Mouse (Mus musculus): ENCODE data around the gene Ksr1. TPM values are rescaled to one million over a fixed set of nuclear protein-coding genes. Genes with fewer than 3 reads are reported as not detected.
A peak's percentile ranks its signal among the peaks of the same experiment; 100 is the strongest.

Gene Ksr1
- polyA plus RNA-seq, 2 experiments = 1.7 to 4.0 TPM

- DNase-seq (ENCODE audit: low read depth in 3 of 3, low spot score in 3 of 3) = no peak
- Histone ChIP-seq H3K36me3 (replicated peaks; ENCODE audit: control insufficient read depth, insufficient read depth, low read depth) (no peaks in the 10 kb centered on the region), H3K27me3 (ENCODE audit: control insufficient read depth, insufficient read depth, low read length) (no peaks in the 10 kb centered on the region)
Observed at GRCm38 (mm10) chr11:79104538-79104937, 41.7 kb downstream of the Ksr1 start.

GRCm38 (mm10) chr11:79104096-79104495, 42.1 kb downstream of the Ksr1 start:
- Histone ChIP-seq H3K36me3 (replicated peaks; ENCODE audit: control insufficient read depth, insufficient read depth, low read depth) (no peaks in the 10 kb centered on the region), H3K4me3 (ENCODE audit: insufficient read depth in 1 of 2, low read depth in 2 of 2, low read length in 2 of 2) (no peak overlapping the region), H3K27me3 (ENCODE audit: control insufficient read depth, insufficient read depth, low read length) (no peaks in the 10 kb centered on the region), H3K4me2 (ENCODE audit: low read depth) (no peak overlapping the region), H3K9ac (replicated peaks) (no peak overlapping the region), H3K9me3 (ENCODE audit: control insufficient read depth, low read length) (no peaks in the 10 kb centered on the region), H3K27ac (no peak overlapping the region), H3K4me1 (replicated peaks; ENCODE audit: control insufficient read depth in 2 of 2, insufficient read depth in 2 of 2, low read length in 1 of 2) (0 out of 4 replicates have a peak, but pooled peaks cover 0 to 1% of the 10 kb centered on the region in 2 experiments)
- ATAC-seq (ENCODE audit: insufficient read depth) = no peak
- no peak for DNase-seq (ENCODE audit: low read depth in 3 of 3, low spot score in 3 of 3)
- WGBS (ENCODE audit: insufficient replicate concordance) = 85% methylated on average over 11 of the region's 11 CpGs
- TF ChIP-seq CTCF (IDR thresholded peaks at IDR 0.05; ENCODE audit: low read depth) = no peak
- TF ChIP-seq EP300 (IDR thresholded peaks at IDR 0.05; ENCODE audit: low read depth) = no peak

More at GRCm38 (mm10) chr11:79104538-79104937, 41.7 kb downstream of the Ksr1 start:
- 77% methylated on average over 6 of the region's 6 CpGs for WGBS (ENCODE audit: insufficient replicate concordance)
- no peak overlapping the region for H3K9ac ChIP-seq (replicated peaks)
- no peak overlapping the region for H3K4me3 ChIP-seq (ENCODE audit: insufficient read depth in 1 of 2, low read depth in 2 of 2, low read length in 2 of 2)
- ATAC-seq (ENCODE audit: insufficient read depth) = no peak
- 0 out of 4 replicates have a peak, but pooled peaks cover 0 to under 1% of the 10 kb centered on the region in 2 experiments for H3K4me1 ChIP-seq (replicated peaks; ENCODE audit: control insufficient read depth in 2 of 2, insufficient read depth in 2 of 2, low read length in 1 of 2)
- H3K9me3 ChIP-seq (ENCODE audit: control insufficient read depth, low read length) = no peaks in the 10 kb centered on the region
- no peak overlapping the region for H3K27ac ChIP-seq
- H3K4me2 ChIP-seq (ENCODE audit: low read depth) = no peak overlapping the region
- TF ChIP-seq EP300 (IDR thresholded peaks at IDR 0.05; ENCODE audit: low read depth) (no peak), CTCF (IDR thresholded peaks at IDR 0.05; ENCODE audit: low read depth) (no peak)

DNA sequence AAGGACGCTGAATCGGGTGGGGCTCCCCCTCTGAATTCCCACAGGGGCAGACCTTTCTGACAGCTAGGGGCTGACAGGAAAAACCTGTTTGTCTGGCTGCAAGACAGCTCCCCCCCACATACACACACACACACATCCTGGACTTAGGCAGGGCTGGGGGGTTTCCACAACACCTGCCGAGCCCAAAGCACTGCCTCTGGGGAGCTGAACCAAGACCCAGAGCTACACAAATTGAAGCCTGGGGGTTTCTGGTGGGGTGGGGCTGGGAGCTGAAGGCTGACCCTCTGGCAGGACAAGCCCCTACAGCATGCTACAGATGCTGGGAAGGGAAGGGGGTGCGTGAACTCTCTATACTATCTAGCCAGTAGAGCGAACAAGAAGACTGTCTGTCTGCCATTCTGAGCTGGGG, 42.7 kb downstream of the Ksr1 start:
- Histone ChIP-seq H3K4me3 (ENCODE audit: insufficient read depth in 1 of 2, low read depth in 2 of 2, low read length in 2 of 2) (no peak overlapping the region), H3K4me2 (ENCODE audit: low read depth) (no peak overlapping the region), H3K36me3 (replicated peaks; ENCODE audit: control insufficient read depth, insufficient read depth, low read depth) (no peaks in the 10 kb centered on the region), H3K9ac (replicated peaks) (no peak overlapping the region), H3K4me1 (replicated peaks; ENCODE audit: control insufficient read depth in 2 of 2, insufficient read depth in 2 of 2, low read length in 1 of 2) (peaks cover 0 to 4% of the 10 kb centered on the region in 2 experiments; a peak in 1 of 4 replicates), H3K27ac (no peak overlapping the region), H3K27me3 (ENCODE audit: control insufficient read depth, insufficient read depth, low read length) (no peaks in the 10 kb centered on the region), H3K9me3 (ENCODE audit: control insufficient read depth, low read length) (no peaks in the 10 kb centered on the region)
- no peak for DNase-seq (ENCODE audit: low read depth in 3 of 3, low spot score in 3 of 3)
- ATAC-seq (ENCODE audit: insufficient read depth) = no peak
- no peak for TF ChIP-seq CTCF (IDR thresholded peaks at IDR 0.05; ENCODE audit: low read depth)
- no peak for TF ChIP-seq EP300 (IDR thresholded peaks at IDR 0.05; ENCODE audit: low read depth)
- WGBS (ENCODE audit: insufficient replicate concordance) = 67% methylated on average over 5 of the region's 5 CpGs

DNA sequence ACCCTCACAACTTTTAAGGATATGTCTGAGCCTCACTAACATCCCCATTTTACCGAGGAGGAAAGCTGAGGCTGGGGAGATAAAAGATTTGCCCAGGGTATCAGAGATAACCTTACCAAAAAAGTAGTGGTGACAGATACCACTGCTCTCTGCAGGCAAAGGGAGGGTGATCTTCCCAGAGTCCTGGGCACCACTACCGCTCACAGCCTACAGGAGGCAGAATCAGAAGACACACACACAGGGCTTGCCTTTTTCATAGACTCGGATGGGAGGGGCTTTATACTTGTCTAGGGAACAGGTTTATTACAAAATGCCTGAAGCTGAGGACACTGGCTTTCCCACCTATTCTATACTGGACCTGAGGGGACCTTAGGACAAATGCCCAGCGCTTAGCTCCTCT, 43.9 kb downstream of the Ksr1 start:
- ATAC-seq (ENCODE audit: insufficient read depth) (no peak), DNase-seq (ENCODE audit: low read depth in 3 of 3, low spot score in 3 of 3) (no peak)
- peaks cover 0 to 6% of the 10 kb centered on the region in 2 experiments; a peak in 1 of 4 replicates for H3K4me1 ChIP-seq (replicated peaks; ENCODE audit: control insufficient read depth in 2 of 2, insufficient read depth in 2 of 2, low read length in 1 of 2)
- H3K27me3 ChIP-seq (ENCODE audit: control insufficient read depth, insufficient read depth, low read length) = no peaks in the 10 kb centered on the region
- H3K4me3 ChIP-seq (ENCODE audit: insufficient read depth in 1 of 2, low read depth in 2 of 2, low read length in 2 of 2) = no peak overlapping the region
- peak; percentile 48 for TF ChIP-seq CTCF (IDR thresholded peaks at IDR 0.05; ENCODE audit: low read depth)
- TF ChIP-seq EP300 (IDR thresholded peaks at IDR 0.05; ENCODE audit: low read depth) = no peak
- no peaks in the 10 kb centered on the region for H3K36me3 ChIP-seq (replicated peaks; ENCODE audit: control insufficient read depth, insufficient read depth, low read depth)
- no peaks in the 10 kb centered on the region for H3K9me3 ChIP-seq (ENCODE audit: control insufficient read depth, low read length)
- 46% methylated on average over 4 of the region's 4 CpGs for WGBS (ENCODE audit: insufficient replicate concordance)
- H3K27ac ChIP-seq = no peak overlapping the region
- H3K4me2 ChIP-seq (ENCODE audit: low read depth) = no peak overlapping the region
- H3K9ac ChIP-seq (replicated peaks) = no peak overlapping the region

DNA sequence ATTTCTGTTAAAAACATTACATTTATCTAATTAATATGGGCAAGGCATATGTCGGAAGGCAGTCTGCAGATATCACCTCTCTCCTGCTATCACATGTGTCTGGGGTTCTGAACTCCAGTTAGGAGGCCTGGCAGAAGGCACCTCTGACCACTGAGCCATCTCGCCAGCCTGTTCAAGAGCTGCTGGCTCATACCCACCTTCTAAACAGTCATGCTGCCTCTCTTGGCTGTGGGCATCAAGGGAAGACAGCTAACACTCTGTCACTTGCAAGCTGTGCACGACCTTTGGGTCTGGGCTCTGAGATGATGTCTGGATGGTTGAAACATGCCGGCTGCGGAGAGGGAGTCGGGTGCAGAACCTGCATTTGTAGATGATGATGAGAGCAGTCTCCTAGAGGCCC, 44.6 kb downstream of the Ksr1 start:
- ATAC-seq (ENCODE audit: insufficient read depth) (no peak), DNase-seq (ENCODE audit: low read depth in 3 of 3, low spot score in 3 of 3) (no peak)
- 74% methylated on average over 6 of the region's 6 CpGs for WGBS (ENCODE audit: insufficient replicate concordance)
- H3K4me1 ChIP-seq (replicated peaks; ENCODE audit: control insufficient read depth in 2 of 2, insufficient read depth in 2 of 2, low read length in 1 of 2) = peaks cover 0 to 6% of the 10 kb centered on the region in 2 experiments; a peak in 1 of 4 replicates
- H3K9me3 ChIP-seq (ENCODE audit: control insufficient read depth, low read length) = no peaks in the 10 kb centered on the region
- no peak overlapping the region for H3K27ac ChIP-seq
- no peaks in the 10 kb centered on the region for H3K36me3 ChIP-seq (replicated peaks; ENCODE audit: control insufficient read depth, insufficient read depth, low read depth)
- H3K27me3 ChIP-seq (ENCODE audit: control insufficient read depth, insufficient read depth, low read length) = no peaks in the 10 kb centered on the region
- no peak overlapping the region for H3K4me3 ChIP-seq (ENCODE audit: insufficient read depth in 1 of 2, low read depth in 2 of 2, low read length in 2 of 2)
- H3K9ac ChIP-seq (replicated peaks) = no peak overlapping the region
- H3K4me2 ChIP-seq (ENCODE audit: low read depth) = no peak overlapping the region
- TF ChIP-seq CTCF (IDR thresholded peaks at IDR 0.05; ENCODE audit: low read depth) = no peak

Measured in liver, embryonic 14.5 days (tissue).